Mouse (Mus musculus) midbrain, embryonic 14.5 days (tissue): ENCODE measurements around the gene Col19a1. TPM values are rescaled to one million over a fixed set of nuclear protein-coding genes. Genes with fewer than 3 reads are reported as not detected.

Source experiments
- ATAC-seq: fragments of 200-750 bp; cut with Nextera tagmentation; 2 replicates; pipeline ENCODE4 v1.8.0; 2017; ENCODE audit warnings: moderate number of reproducible peaks, moderate library complexity; ENCODE audit not compliant: low FRiP score, low TSS enrichment
- DNase-seq: peaks from one replicate; pipeline ENCODE4 v3.0.0-alpha.2; 2015
- H3K27ac ChIP-seq: fragments of 300-500 bp; sonication (generic); replicated peaks from 2 replicates; pipeline ENCODE4 v1.5.1; 2014; ENCODE audit warnings: mild to moderate bottlenecking, low read depth, low read length, moderate library complexity
- H3K27me3 ChIP-seq: fragments of 300-500 bp; sonication (generic); 2 replicates; pipeline ENCODE4 v1.6.1; 2014; ENCODE audit warnings: low read length, control low read depth, mixed read lengths; ENCODE audit not compliant: control insufficient read depth, insufficient read depth
- H3K36me3 ChIP-seq: fragments of 300-500 bp; sonication (generic); 2 replicates; pipeline ENCODE4 v1.6.1; 2014; ENCODE audit warnings: low read length, control low read depth; ENCODE audit not compliant: control insufficient read depth, insufficient read depth
- H3K4me1 ChIP-seq: fragments of 300-500 bp; sonication (generic); 2 replicates; pipeline ENCODE4 v1.6.1; 2014; ENCODE audit warnings: mild to moderate bottlenecking, antibody characterized with exemption, low read length, control low read depth; ENCODE audit not compliant: control insufficient read depth, insufficient read depth
- H3K4me2 ChIP-seq: fragments of 300-500 bp; sonication (generic); 2 replicates; pipeline ENCODE4 v1.6.1; 2014; ENCODE audit warnings: mild to moderate bottlenecking, low read length, moderate library complexity
- H3K4me3 ChIP-seq: fragments of 300-500 bp; sonication (generic); replicated peaks from 2 replicates; pipeline ENCODE4 v1.5.1; 2014; ENCODE audit warnings: low read depth, low read length
- H3K9ac ChIP-seq: fragments of 300-500 bp; sonication (generic); replicated peaks from 2 replicates; pipeline ENCODE4 v1.6.1; 2014; ENCODE audit warnings: mild to moderate bottlenecking, low read length, moderate library complexity
- H3K9me3 ChIP-seq: fragments of 300-500 bp; sonication (generic); 2 replicates; pipeline ENCODE4 v1.6.1; 2016; ENCODE audit warnings: low read length, control low read depth, mixed read lengths; ENCODE audit not compliant: control insufficient read depth
- WGBS: fragments of 180-500 bp; shearing (Covaris S2); extraction: QIAGEN DNeasy Blood & Tissue Kit; methylation state at CpG from one replicate; pipeline ENCODE4 v1.1.7; 2014; 5-methylcytosine and 5-hydroxymethylcytosine counted together
- polyA plus RNA-seq: library from polyadenylated mRNA; unstranded; fragments of >200 nt; fragmentation: Nextera tagmentation; extraction: Ambion mirVana; gene quantifications from 2 replicates; pipeline ENCODE4 v1.2.1, GENCODE M21; 2014

The Col19a1 gene
- polyA plus RNA-seq, 1 experiment from 2014 or later = 1.2 TPM

- H3K4me2 ChIP-seq = no peak overlapping the region
- no peak overlapping the region for H3K27ac ChIP-seq
- no peak overlapping the region for H3K9ac ChIP-seq
- no peak for ATAC-seq
- DNase-seq = no peak
- H3K9me3 ChIP-seq = no peaks in the 10 kb centered on the region
- no peaks in the 10 kb centered on the region for H3K4me1 ChIP-seq
- no peaks in the 10 kb centered on the region for H3K27me3 ChIP-seq
- WGBS = 91% methylated on average over 4 of the region's 4 CpGs
- H3K4me3 ChIP-seq = no peak overlapping the region
- H3K36me3 ChIP-seq = no peaks in the 10 kb centered on the region
Measured at GRCm38 (mm10) chr1:24495400-24495799, 91.9 kb downstream of the Col19a1 start.

DNA sequence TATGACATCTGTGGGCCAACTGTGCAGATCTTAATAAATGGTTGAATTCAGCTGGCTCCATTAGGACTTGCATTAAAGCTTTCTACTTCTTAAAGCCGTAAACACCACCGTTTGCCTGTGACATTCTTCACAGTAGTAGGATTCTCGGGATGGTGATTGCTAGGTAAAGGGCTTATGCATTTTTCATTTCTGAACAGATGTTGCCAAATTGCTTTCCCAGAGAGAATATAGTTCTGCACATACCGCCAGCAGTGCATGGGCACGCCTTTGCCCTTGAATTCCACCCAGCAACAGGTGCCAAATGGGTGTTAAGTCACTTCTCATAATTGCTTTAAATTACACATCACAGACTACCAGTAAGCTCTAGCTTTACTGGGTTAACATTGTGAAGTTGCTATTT is 103.1 kb downstream of the Col19a1 start:
- no peak overlapping the region for H3K27ac ChIP-seq
- ATAC-seq (no peak), DNase-seq (peak; percentile 9)
- no peaks in the 10 kb centered on the region for H3K4me1 ChIP-seq
- H3K36me3 ChIP-seq = no peaks in the 10 kb centered on the region
- H3K4me3 ChIP-seq = no peak overlapping the region
- no peak overlapping the region for H3K9ac ChIP-seq
- 83% methylated on average over 5 of the region's 5 CpGs for WGBS
- H3K27me3 ChIP-seq = no peaks in the 10 kb centered on the region
- H3K9me3 ChIP-seq = no peaks in the 10 kb centered on the region
- H3K4me2 ChIP-seq = no peak overlapping the region

DNA sequence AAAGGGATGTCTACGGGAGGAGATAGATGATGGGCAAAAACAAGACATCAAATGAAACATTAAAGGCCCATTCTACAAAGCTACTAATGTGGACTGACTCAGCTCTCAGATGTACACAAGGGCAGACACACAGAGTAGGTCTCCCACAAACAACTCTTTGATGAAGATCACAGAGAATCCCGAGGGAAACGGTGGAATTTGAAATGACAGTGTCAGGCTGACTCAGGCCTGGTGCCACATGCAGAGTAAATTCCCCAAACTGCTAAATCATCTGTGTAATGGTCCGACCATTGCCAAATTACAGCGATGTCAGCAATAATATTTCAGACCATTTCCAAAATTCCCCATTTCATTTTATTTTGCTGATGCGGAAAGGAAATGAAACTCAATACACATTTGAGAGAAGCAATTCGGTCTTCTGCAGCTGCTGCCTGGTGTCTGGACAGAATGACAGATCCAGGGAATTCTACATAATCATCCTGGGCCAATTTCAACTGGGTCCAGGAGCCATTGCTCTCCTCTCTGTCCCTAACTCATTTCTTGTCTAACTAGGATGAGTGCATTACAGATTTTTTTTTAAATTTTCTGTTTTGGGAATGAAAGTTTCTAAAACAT is 116.1 kb downstream of the Col19a1 start:
- WGBS = 85% methylated on average over 7 of the region's 7 CpGs
- Histone ChIP-seq H3K9ac (no peak overlapping the region), H3K4me1 (no peaks in the 10 kb centered on the region), H3K27me3 (no peaks in the 10 kb centered on the region), H3K27ac (no peak overlapping the region), H3K9me3 (no peaks in the 10 kb centered on the region), H3K4me2 (no peak overlapping the region), H3K4me3 (no peak overlapping the region), H3K36me3 (no peaks in the 10 kb centered on the region)
- ATAC-seq = no peak
- no peak for DNase-seq

DNA sequence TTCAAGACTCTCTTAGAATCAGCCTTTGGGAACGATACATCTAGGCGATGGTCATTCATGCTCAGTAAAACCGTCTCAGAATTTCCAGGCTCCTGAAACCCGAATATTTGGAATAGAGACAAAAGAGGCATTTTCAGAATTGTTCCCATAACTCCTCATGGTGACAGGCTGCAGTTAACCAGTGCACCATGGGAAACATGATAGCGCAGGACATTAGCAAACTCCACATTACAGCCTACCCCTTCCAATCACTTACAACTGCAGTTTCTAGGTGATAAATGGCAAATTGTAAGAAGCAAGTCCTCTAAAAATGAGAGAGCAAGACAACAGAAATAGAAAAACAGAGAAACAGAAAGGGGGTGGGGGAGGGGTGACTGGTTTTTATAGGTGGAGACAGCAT is 116.6 kb downstream of the Col19a1 start:
- 91% methylated on average over 5 of the region's 5 CpGs for WGBS
- H3K4me2 ChIP-seq = no peak overlapping the region
- no peaks in the 10 kb centered on the region for H3K36me3 ChIP-seq
- H3K9ac ChIP-seq = no peak overlapping the region
- H3K4me1 ChIP-seq = no peaks in the 10 kb centered on the region
- no peak for ATAC-seq
- H3K4me3 ChIP-seq = no peak overlapping the region
- DNase-seq = no peak
- H3K9me3 ChIP-seq = no peaks in the 10 kb centered on the region
- no peak overlapping the region for H3K27ac ChIP-seq
- no peaks in the 10 kb centered on the region for H3K27me3 ChIP-seq

DNA sequence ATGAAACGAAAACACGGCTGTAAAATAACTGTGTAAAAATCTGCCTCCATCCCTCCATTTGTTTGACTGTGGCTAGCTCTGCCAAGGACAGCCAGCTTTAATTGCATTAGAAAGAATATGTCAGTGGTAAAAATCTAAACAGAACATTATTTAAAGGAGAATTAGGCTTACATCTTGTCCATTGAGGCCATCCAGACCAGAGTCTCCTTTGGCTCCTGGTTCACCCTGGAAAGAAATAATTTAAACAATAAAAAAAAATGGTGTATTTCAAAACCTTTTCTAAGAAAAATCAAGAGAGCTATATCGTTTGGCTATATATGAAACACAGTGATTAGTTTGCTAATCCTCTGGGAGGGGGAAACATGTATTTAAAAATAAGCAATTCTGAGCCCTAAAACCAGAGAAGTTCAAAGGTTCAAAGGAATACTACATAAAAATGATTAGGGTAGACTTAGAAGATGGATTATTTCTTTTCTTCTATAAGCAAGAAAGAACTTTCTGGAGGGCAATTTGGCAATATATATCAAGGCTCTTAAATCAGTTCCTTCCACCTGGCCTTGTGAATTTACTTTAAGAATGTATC is 125.9 kb downstream of the Col19a1 start:
- 84% methylated on average over 3 of the region's 3 CpGs for WGBS
- no peaks in the 10 kb centered on the region for H3K9me3 ChIP-seq
- no peak overlapping the region for H3K4me3 ChIP-seq
- H3K4me1 ChIP-seq = no peaks in the 10 kb centered on the region
- ATAC-seq (no peak), DNase-seq (no peak)
- H3K9ac ChIP-seq = no peak overlapping the region
- no peak overlapping the region for H3K4me2 ChIP-seq
- no peaks in the 10 kb centered on the region for H3K27me3 ChIP-seq
- no peak overlapping the region for H3K27ac ChIP-seq
- H3K36me3 ChIP-seq = no peaks in the 10 kb centered on the region

GRCm38 (mm10) chr1:24458015-24458414 is 129.3 kb downstream of the Col19a1 start:
- Histone ChIP-seq H3K27ac (no peak overlapping the region), H3K9me3 (no peaks in the 10 kb centered on the region), H3K9ac (no peak overlapping the region), H3K36me3 (no peaks in the 10 kb centered on the region), H3K27me3 (no peaks in the 10 kb centered on the region), H3K4me1 (no peaks in the 10 kb centered on the region), H3K4me3 (no peak overlapping the region), H3K4me2 (no peak overlapping the region)
- WGBS = 90% methylated on average over 2 of the region's 2 CpGs
- no peak for ATAC-seq
- DNase-seq = no peak

- no peak overlapping the region for H3K4me3 ChIP-seq
- no peak overlapping the region for H3K4me2 ChIP-seq
- no peaks in the 10 kb centered on the region for H3K9me3 ChIP-seq
- 31% methylated on average over 10 of the region's 10 CpGs for WGBS
- peak; percentile 27 for DNase-seq
- no peaks in the 10 kb centered on the region for H3K27me3 ChIP-seq
- no peak for ATAC-seq
- H3K27ac ChIP-seq = no peak overlapping the region
- no peaks in the 10 kb centered on the region for H3K4me1 ChIP-seq
- H3K36me3 ChIP-seq = no peaks in the 10 kb centered on the region
- no peak overlapping the region for H3K9ac ChIP-seq
Measured at GRCm38 (mm10) chr1:24452572-24453269, 134.6 kb downstream of the Col19a1 start.

DNA sequence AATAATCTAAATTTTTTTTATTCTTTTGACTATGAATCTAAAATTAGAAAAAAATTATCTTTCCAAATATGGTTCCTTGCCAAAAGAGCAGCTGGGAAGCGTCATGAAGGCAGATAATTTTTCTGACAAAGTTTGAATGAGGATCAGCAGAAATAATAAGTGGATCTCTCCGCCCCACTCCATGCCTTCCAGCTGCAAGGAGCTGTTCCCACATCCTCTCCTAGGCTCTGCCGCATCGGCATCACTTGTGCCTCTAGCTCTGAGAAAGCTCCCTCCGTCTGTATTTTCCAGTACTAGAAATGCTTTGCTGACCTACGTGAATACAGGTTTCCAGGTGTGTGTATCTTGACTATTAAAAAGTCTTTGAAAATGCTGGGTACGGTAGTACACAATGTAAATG is 135.1 kb downstream of the Col19a1 start:
- WGBS = 49% methylated on average over 7 of the region's 7 CpGs
- Histone ChIP-seq H3K27me3 (no peaks in the 10 kb centered on the region), H3K9ac (no peak overlapping the region), H3K4me1 (no peaks in the 10 kb centered on the region), H3K4me3 (no peak overlapping the region), H3K4me2 (no peak overlapping the region), H3K36me3 (no peaks in the 10 kb centered on the region), H3K27ac (no peak overlapping the region), H3K9me3 (no peaks in the 10 kb centered on the region)
- ATAC-seq = no peak
- no peak for DNase-seq

DNA sequence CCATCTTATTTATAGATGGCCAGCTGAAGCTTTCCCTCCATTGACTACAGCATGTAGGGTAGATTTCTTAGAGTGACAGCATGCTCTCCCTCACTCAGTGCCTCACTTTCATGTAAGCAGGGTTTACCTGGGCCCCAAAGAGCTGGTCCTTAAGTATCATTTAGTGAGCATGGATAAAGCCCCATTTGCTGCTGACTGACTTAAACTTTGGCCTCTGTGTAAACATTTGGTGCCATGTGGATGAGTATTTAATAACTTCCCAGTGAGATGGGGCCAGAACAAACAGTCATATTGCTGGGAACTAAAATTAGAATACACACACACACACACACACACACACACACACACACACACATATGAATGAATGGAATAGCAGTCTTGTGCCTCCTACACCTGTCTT is 149.8 kb downstream of the Col19a1 start:
- Histone ChIP-seq H3K9ac (no peak overlapping the region), H3K4me3 (no peak overlapping the region), H3K36me3 (no peaks in the 10 kb centered on the region), H3K4me2 (no peak overlapping the region), H3K9me3 (no peaks in the 10 kb centered on the region), H3K4me1 (no peaks in the 10 kb centered on the region), H3K27ac (no peak overlapping the region), H3K27me3 (no peaks in the 10 kb centered on the region)
- ATAC-seq (no peak), DNase-seq (no peak)
